Mouse (Mus musculus) brain, embryonic 14.5 days (tissue): ENCODE data around the gene Ift88. TPM values are rescaled to one million over a fixed set of nuclear protein-coding genes. Genes with fewer than 3 reads are reported as not detected.
"Not testable (repeated sequence)": the region's sequence is repeated elsewhere in the genome, so short reads cannot be mapped to it uniquely, and the experiment has no call there.

ENCODE experiments used
- DNase-seq: peaks from one replicate; pipeline ENCODE4 v3.0.0-alpha.2; 2011; ENCODE audit warnings: low read depth
- CTCF ChIP-seq: fragments of 200-500 bp; IDR thresholded peaks from 2 replicates; pipeline ENCODE4 v1.5.1; 2012; ENCODE audit warnings: inconsistent platforms, mild to moderate bottlenecking, moderate library complexity, borderline replicate concordance; ENCODE audit not compliant: insufficient read depth, insufficient read length; ENCODE audit errors: extremely low read depth
- POLR2A ChIP-seq: fragments of 200-500 bp; IDR thresholded peaks from 2 replicates; pipeline ENCODE4 v1.6.1; 2012; ENCODE audit warnings: mild to moderate bottlenecking, inconsistent platforms, borderline replicate concordance; ENCODE audit not compliant: poor library complexity, insufficient read depth, insufficient read length, severe bottlenecking; ENCODE audit errors: extremely low read depth
- polyA plus RNA-seq: library from polyadenylated mRNA; depleted of rRNA; stranded (reverse); fragments of >200 nt; gene quantifications from 2 replicates; pipeline ENCODE4 v1.2.3, GENCODE M21; 2012

The Ift88 gene
- polyA plus RNA-seq, 1 experiment = 25.1 TPM

GRCm38 (mm10) chr14:57398065-57398757 lies 25.7 kb upstream of the Ift88 start, which contains the start of gene Cryl1:
TSS of gene Cryl1 (minus strand) at chr14:57398529.
- DNase-seq = peak; percentile 97
- TF ChIP-seq POLR2A (0 out of 2 replicates have a peak, but pooled peaks have one; percentile 26), CTCF (no peak)

- DNase-seq = peak; percentile 35
- TF ChIP-seq POLR2A = no peak
- no peak for TF ChIP-seq CTCF
Measured at GRCm38 (mm10) chr14:57398813-57399427, 24.9 kb upstream of the Ift88 start.

- DNase-seq = no peak
- TF ChIP-seq POLR2A = no peak
- TF ChIP-seq CTCF = no peak
Measured at GRCm38 (mm10) chr14:57402815-57403214, 21.0 kb upstream of the Ift88 start.

- peak; percentile 69 for DNase-seq
- TF ChIP-seq CTCF = peak; percentile 56
- TF ChIP-seq POLR2A = no peak
Measured at GRCm38 (mm10) chr14:57407039-57407987, 16.5 kb upstream of the Ift88 start.

GRCm38 (mm10) chr14:57408100-57408499 lies 15.8 kb upstream of the Ift88 start:
- TF ChIP-seq POLR2A = no peak
- no peak for TF ChIP-seq CTCF
- DNase-seq = no peak

GRCm38 (mm10) chr14:57409106-57409505 lies 14.8 kb upstream of the Ift88 start:
- DNase-seq = peak; percentile 82
- TF ChIP-seq CTCF = no peak
- no peak for TF ChIP-seq POLR2A

GRCm38 (mm10) chr14:57412166-57412565 lies 11.7 kb upstream of the Ift88 start:
- no peak for TF ChIP-seq CTCF
- no peak for TF ChIP-seq POLR2A
- peak; percentile 66 for DNase-seq

GRCm38 (mm10) chr14:57417187-57417586 lies 6.7 kb upstream of the Ift88 start:
- no peak for TF ChIP-seq POLR2A
- no peak for TF ChIP-seq CTCF
- no peak for DNase-seq

- TF ChIP-seq CTCF = no peak
- no peak for DNase-seq
Measured at GRCm38 (mm10) chr14:57424212-57424561, 325 bp downstream of the Ift88 start.

- DNase-seq = no peak
Measured at GRCm38 (mm10) chr14:57430451-57430850, 6.6 kb downstream of the Ift88 start.

GRCm38 (mm10) chr14:57452516-57452915 lies 28.7 kb downstream of the Ift88 start:
- no peak for TF ChIP-seq POLR2A
- no peak for TF ChIP-seq CTCF
- DNase-seq = no peak

More at GRCm38 (mm10) chr14:57430451-57430850, 6.6 kb downstream of the Ift88 start:
- TF ChIP-seq CTCF (no peak), POLR2A (no peak)

GRCm38 (mm10) chr14:57459883-57460282 lies 36.0 kb downstream of the Ift88 start:
- no peak for DNase-seq

GRCm38 (mm10) chr14:57460326-57460725 lies 36.5 kb downstream of the Ift88 start:
- not testable (repeated sequence) for DNase-seq

More at GRCm38 (mm10) chr14:57459883-57460282, 36.0 kb downstream of the Ift88 start:
- TF ChIP-seq CTCF (no peak), POLR2A (no peak)
